Mouse (Mus musculus) cerebral cortex, adult 2 months (tissue): ENCODE measurements around the gene Tm6sf1.

Experiments
- WGBS: fragments of 180-500 bp; shearing (Covaris S2); methylation state at CpG from one replicate; pipeline ENCODE4 v1.1.7; 2018; 5-methylcytosine and 5-hydroxymethylcytosine counted together

Tm6sf1 gene

DNA sequence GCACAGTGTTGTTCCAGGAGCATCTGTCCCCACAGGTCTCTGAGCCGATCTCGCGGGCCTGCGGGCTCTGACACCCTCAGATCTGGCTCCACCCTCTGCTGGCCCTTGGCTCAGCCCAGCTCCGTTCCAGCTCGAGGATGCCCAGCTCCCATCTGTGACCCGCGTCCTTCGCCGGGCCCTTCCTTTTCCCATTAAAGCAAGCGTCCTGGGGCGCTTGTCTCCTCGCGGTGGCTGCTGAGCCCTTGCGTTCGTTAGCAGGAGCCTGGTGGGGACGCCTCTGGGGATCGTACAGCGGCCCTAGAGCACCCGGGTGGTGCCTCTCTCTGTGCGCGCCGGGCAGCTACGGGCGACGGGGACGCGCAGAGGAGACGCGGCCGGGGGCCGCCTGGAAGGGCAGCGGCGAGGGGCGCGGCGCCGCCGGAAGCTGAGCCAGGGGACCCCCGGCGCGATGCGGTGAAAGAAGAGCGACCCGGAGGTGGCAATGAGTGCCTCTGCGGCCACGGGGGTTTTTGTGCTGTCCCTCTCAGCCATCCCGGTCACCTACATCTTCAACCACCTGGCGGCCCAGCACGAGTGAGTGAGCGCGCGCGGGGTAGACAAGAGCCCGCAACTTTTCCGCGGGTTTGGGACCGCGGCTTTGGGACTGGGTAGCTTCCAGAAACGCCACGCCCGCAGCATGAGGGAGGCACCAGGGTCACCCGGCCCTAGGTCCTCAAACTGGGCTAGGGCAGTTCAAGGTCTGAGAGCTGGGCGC lies at the start of gene Tm6sf1:
Gene Tm6sf1 (plus strand): TSS at position 34 of the 754 bp plus-strand sequence.
- 1% methylated on average over 64 of the region's 64 CpGs for WGBS

GRCm38 (mm10) chr7:81824906-81825305 lies 33.9 kb upstream of the Tm6sf1 start:
- 58% methylated on average over 3 of the region's 3 CpGs for WGBS

DNA sequence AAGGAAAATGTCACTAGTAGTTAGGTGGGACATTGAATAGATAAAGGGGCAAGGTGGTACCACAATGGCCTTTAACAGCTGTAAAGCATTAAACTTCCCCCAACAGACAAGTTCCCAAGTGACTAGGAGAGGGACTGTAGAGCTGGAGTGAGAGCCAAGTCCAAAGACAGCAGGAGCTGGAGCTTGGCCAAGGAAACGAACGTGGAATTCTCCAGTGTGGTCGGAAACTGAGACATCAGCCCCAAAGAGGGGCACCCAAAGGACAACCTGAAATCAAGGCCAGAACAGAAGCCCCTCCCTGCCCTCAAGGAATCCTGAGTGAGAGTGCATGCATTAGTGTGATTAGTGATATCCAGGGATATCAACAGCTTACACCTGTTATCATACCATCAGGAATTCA lies 33.4 kb upstream of the Tm6sf1 start:
- 17% methylated on average over 3 of the region's 3 CpGs for WGBS

DNA sequence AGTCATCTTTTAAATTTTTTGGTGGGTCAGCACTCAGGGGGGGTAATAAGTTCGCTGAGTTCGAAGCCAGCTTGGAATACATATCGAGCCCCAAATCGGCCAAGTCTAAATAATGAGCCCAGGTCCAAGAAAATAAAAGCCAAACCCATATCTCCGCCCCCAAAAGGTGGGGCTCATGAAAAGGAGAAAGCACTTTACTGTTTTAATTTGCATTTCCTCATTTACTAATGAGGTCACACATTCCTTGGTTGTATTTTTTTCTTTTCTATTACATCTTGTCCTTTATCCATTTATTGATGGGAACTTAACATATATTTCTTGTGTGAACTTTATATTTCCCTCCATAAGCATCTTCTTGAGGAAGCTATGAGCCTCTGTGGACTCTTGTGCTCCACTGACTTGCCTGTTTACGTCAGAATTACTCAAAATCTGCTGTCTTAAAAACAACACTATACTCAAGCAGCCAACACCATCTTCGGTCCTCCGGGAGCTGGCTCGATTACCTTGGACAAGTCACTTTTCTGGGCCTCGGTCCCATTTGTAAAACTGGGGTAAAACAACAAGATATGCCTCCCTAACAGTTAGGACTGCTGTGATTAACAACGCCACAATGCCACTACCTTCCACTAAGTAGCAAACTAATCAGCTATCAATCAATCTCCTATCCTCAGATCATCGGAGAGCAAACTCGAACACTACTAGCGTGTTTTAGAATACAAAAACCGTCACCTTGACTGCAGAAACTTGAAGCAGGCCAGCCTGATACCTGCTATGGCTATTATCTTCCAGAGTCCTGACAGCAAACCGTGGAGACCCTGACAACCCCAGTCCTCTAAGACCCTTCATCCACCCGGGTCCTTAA lies 30.8 kb upstream of the Tm6sf1 start:
- WGBS, result 5% methylated on average over 17 of the region's 17 CpGs

GRCm38 (mm10) chr7:81828681-81829378 lies 30.0 kb upstream of the Tm6sf1 start:
- WGBS, result under 1% methylated on average over 91 of the region's 91 CpGs

DNA sequence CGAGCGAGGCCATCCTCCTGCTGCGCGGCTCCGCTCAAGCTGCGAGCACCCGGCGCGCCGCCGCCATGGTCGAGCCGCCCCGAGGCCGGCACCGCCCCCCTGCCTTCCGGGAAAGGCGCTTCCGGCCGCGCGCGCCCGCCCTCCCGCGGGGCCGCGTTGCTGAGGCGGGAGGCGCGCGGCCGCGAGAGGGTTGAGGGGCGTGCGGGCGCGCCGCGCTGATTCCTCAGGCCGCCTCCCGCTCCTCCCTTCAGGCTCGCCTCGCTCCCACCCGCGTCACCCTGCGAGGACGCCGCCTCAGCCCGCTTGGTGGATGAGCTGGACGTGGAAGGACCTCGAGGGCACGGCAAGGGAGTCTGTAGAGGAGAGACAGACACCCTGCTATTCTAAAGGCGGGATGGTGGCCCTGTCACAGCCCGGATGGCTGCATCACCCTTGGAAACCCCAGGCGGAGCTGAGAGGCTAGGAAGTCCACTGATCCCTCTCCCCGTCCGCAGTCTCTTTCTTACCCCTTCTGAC lies 29.4 kb upstream of the Tm6sf1 start, which contains the start of gene Btbd1:
Gene Btbd1 (minus strand): TSS at position 53 of the 516 bp plus-strand sequence.
- under 1% methylated on average over 58 of the region's 58 CpGs for WGBS

DNA sequence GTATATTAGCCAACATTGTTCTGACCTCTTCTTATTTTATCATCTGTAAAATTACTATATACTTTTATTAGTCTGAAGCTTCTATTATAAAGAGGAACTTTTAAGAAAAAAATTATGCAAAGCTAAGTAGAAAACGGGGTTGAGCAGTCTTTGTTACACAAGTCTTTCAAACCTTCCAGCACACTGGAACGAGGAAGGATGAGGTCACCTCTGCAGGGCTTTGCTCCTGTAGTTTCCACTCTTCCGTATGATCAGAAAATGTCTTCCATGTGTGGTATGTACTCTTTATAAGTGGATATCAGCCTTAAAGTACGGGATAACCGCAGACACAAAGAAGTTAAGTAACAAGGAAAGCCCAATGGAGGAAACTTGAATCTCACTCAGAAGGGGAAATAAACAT lies 23.4 kb upstream of the Tm6sf1 start:
- WGBS, result 82% methylated on average over 5 of the region's 5 CpGs

DNA sequence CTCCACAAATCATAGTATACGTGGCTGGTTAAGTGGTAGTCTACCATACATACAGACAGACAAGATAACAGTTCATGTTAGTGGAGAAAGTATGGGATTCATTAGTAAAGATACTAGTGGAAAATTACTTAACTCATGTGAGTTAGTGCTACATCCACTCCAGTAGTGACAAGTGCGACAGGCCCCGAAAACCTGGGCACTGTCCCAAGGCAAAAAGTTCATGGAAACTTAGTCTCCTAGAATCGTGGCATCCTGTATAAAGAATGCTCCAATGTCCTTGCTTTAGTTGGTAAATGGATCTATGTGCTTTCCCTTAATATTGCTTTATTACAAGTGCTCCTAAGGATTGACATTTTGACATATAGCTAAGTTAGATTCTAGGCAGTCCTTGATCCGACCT lies 21.0 kb upstream of the Tm6sf1 start:
- WGBS, result 87% methylated on average over 5 of the region's 5 CpGs

DNA sequence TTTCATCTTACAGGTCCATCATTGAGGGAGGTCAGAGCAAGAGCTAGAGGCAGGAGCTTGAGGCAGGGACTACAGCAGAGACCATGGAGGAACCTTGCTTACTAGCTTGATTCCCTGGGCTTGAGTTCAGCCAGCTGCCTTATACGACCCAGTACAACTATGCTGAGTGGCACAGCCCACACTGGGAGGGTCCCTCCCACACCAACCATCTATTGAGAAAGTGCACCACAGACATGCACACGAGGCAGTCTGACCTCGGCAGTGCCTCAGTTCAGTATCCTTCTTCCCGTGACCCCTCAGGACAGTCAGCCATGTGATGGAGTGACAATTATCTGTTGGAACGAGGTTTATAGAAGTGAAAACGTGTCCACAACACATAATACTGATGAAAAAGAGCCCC lies 19.1 kb upstream of the Tm6sf1 start:
- WGBS, result 52% methylated on average over 6 of the region's 6 CpGs

DNA sequence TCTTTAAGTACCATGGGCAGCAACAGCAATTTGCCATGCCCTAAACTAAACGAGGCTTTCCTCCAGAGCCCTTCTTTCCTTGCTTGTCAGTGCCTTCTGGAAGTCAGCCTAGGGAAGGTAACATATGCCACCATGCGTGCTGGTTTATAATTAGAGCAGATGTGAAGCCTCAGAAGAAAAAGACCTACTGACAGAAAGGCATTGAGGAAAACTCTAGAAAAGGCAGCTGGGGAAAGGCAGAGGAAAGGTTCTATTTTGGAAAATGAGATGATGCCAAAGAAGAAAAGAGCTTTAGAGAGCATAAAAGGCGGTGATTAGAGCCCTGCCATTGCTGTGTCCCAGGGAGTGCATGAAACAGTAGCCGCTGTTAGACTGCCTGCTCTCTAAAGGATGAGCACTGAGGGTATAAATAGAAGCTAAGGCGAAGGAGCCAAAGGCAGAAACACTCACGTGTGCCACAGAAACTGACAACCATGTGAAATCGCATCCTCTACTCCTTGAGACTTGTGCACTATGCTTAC lies 18.1 kb upstream of the Tm6sf1 start:
- 37% methylated on average over 7 of the region's 7 CpGs for WGBS

DNA sequence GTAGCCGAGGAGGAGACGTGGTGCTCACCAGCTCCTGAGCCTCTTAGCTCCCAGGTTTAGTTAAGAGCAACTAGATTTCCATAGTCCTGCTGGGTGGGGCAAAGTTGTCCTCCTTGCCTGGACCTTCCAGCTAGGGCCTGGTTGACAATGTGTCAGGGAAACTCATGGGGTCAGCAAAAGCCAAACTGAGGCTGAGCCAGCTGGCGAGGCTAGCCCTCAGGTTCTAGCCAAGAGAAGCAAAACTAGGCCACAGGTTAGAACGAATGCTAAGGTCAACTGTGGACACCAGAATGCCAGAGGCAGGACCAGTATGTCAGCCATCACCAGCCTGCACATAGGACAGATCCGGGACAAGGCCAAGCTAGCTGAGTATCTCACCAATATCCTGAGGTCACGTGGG lies 17.4 kb upstream of the Tm6sf1 start:
- 72% methylated on average over 6 of the region's 6 CpGs for WGBS

DNA sequence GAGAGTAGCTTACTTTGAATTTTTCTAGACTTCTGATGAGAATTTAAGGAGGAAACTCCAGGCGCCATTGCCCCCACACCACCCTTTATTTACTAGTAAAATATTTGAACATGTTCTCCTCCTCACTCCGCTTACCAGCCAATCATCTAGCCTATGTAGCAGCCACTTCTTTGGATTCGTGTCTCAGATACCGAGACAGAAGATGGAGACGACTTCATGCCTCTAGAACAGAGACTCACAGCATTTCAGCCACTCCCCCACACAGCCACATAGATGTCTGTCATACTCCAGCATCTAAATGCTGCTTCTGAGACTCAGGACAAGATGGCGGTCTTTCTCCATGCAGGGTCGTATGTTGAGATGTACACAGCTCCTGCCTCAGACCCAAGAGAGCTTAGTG lies 16.7 kb upstream of the Tm6sf1 start:
- 81% methylated on average over 7 of the region's 7 CpGs for WGBS

GRCm38 (mm10) chr7:81842998-81843397 lies 15.8 kb upstream of the Tm6sf1 start:
- 70% methylated on average over 1 of the region's 1 CpGs for WGBS

DNA sequence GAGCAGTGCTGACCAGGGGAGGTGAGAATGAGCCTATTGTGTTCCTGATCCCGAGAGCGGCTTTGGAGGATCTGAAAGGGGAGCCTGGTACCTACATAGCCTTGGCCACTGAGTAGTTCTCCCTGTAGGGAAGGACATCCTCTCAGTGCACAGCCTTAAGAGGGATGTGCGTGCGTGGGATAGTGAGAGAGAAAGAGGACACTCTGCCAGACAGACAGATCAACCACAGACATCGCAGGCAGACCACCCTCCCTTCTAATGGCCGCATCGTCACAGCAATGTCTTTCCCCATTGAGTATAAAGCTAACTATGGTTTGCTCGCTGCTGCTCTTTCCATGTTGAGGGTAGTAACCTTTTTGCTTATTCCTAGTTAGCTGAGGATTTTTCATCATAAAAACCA lies 14.9 kb upstream of the Tm6sf1 start:
- WGBS, result 85% methylated on average over 8 of the region's 8 CpGs

GRCm38 (mm10) chr7:81844801-81845200 lies 14.0 kb upstream of the Tm6sf1 start:
- WGBS, result 94% methylated on average over 11 of the region's 11 CpGs

DNA sequence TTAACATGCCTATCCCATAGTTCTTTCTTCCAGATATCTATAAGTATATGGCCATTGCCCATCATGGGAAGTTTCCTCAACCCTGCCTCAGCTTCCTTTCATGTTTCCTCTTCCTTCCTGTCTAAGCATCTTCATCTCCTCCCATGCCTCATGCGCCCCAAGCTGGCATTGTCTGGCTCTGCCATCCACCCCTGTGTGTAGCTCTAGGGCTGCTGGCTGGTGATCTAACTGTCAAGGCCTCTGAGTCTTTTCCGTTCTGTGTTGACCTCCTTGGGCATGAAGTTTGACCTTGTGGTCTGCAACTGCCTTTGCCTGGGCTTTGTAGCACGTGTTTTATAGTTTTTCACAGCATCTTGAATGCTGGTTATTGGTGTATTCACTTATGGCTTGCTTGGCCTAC lies 13.5 kb upstream of the Tm6sf1 start:
- 90% methylated on average over 3 of the region's 3 CpGs for WGBS

GRCm38 (mm10) chr7:81846008-81846407 lies 12.8 kb upstream of the Tm6sf1 start:
- 92% methylated on average over 8 of the region's 8 CpGs for WGBS

- WGBS, result 48% methylated on average over 8 of the region's 8 CpGs
Measured at GRCm38 (mm10) chr7:81847010-81847409, 11.8 kb upstream of the Tm6sf1 start.

DNA sequence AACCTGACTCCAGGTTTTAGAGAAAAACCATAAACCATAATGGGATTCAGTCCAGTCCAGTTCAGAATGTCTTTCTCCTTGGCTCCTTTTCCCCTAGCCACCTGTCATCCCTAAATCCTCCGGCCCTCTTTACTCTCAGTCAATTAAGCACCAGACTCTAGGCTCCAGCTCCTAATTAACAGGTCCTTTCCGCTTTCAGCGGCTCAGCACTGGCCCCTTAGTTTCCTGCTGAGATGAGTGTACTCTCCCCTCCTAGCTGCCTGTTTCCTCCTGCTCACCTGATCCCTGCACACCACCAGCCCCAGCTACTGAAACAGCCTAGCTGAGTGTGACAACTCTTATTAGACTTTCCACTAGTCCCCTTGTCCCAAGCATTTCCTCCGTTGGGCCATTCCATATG lies 11.0 kb upstream of the Tm6sf1 start:
- WGBS, result 78% methylated on average over 4 of the region's 4 CpGs

GRCm38 (mm10) chr7:81849214-81849613 lies 9.6 kb upstream of the Tm6sf1 start:
- 93% methylated on average over 5 of the region's 5 CpGs for WGBS

DNA sequence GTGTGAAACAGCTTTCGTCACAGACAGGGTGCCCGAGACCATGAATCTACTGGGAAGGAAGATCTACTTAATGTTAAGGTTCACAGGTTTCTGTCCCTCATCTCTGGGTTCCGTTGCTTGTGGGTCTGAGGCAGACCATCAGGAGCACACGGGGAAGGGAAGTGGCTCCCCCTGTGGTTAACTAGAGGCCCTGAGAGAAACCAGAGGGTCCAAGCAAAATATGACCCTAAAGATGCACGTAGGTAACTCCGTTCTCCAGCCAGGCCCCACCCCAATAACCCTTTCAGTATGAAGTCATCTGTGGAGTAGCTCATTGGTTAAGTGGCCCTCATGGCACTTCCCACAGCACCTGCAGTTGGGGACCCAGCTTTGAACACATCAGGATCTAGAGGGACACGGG lies 9.2 kb upstream of the Tm6sf1 start:
- WGBS, result 89% methylated on average over 7 of the region's 7 CpGs

- WGBS, result 86% methylated on average over 6 of the region's 6 CpGs
Measured at GRCm38 (mm10) chr7:81850171-81850570, 8.6 kb upstream of the Tm6sf1 start.
